Mouse (Mus musculus) liver, embryonic 15.5 days (tissue): Measurements from ENCODE around the gene Catsperd. TPM values are rescaled to one million over a fixed set of nuclear protein-coding genes. Genes with fewer than 3 reads are reported as not detected.

Experiments used
- polyA plus RNA-seq: library from polyadenylated mRNA; unstranded; fragments of >200 nt; fragmentation: Nextera tagmentation; extraction: Ambion mirVana; gene quantifications from 2 replicates; pipeline ENCODE4 v1.2.1, GENCODE M21; 2015

Catsperd gene
- polyA plus RNA-seq, 1 experiment from 2014 or later, result 0.44 TPM

Other genes with a start within 250 kb of the Catsperd start
- gene Ptprs, start 151.7 kb upstream of the Catsperd start, polyA plus RNA-seq, result 5.5 and 6.1 TPM in 2 replicates
- not detected in 2 replicates for gene Znrf4, start 115.7 kb upstream of the Catsperd start, polyA plus RNA-seq
- 0.12 and 0.15 TPM in 2 replicates for gene Gm20219, start 73.8 kb upstream of the Catsperd start, polyA plus RNA-seq
- gene Safb2, start 43.6 kb upstream of the Catsperd start, polyA plus RNA-seq, result 31.2 and 34.8 TPM in 2 replicates
- gene Safb, start 43.3 kb upstream of the Catsperd start, polyA plus RNA-seq, result 36.3 and 40.4 TPM in 2 replicates
- 125 and 143 TPM in 2 replicates for gene 2410015M20Rik, start 18.4 kb upstream of the Catsperd start, polyA plus RNA-seq
- 745 and 882 TPM in 2 replicates for gene Rpl36, start 14.7 kb upstream of the Catsperd start, polyA plus RNA-seq
- 36.9 and 44.5 TPM in 2 replicates for gene Lonp1, start 1.3 kb upstream of the Catsperd start, polyA plus RNA-seq
- 40.8 and 42.6 TPM in 2 replicates for gene Ranbp3, start 45.2 kb downstream of the Catsperd start, polyA plus RNA-seq
- 210 and 226 TPM in 2 replicates for gene Ndufa11, start 89.6 kb downstream of the Catsperd start, polyA plus RNA-seq
- 2.4 and 2.6 TPM in 2 replicates for gene Vmac, start 89.9 kb downstream of the Catsperd start, polyA plus RNA-seq
- gene Nrtn, start 129.4 kb downstream of the Catsperd start, polyA plus RNA-seq, result 1.1 and 1.6 TPM in 2 replicates
- 12.5 and 14.4 TPM in 2 replicates for gene Dus3l, start 136.6 kb downstream of the Catsperd start, polyA plus RNA-seq
- 0.23 and 0.60 TPM in 2 replicates for gene Prr22, start 142.1 kb downstream of the Catsperd start, polyA plus RNA-seq
- gene Rfx2, start 202.9 kb downstream of the Catsperd start, polyA plus RNA-seq, result 11.9 and 14.6 TPM in 2 replicates
- not detected in 2 replicates for gene Acsbg2, start 246.3 kb downstream of the Catsperd start, polyA plus RNA-seq
- gene 1700061G19Rik, start 247.3 kb downstream of the Catsperd start, polyA plus RNA-seq, result 0.03 and 0.07 TPM in 2 replicates